Mouse (Mus musculus) midbrain, embryonic 11.5 days (tissue): ENCODE results near the gene Zic3. TPM values are rescaled to one million over a fixed set of nuclear protein-coding genes. Genes with fewer than 3 reads are reported as not detected.
A peak's percentile ranks its signal among the peaks of the same experiment; 100 is the strongest.

ENCODE experiments used
- ATAC-seq: fragments of 200-750 bp; cut with Nextera tagmentation; 2 replicates; pipeline ENCODE4 v1.8.0; 2017; ENCODE audit warnings: moderate TSS enrichment, moderate library complexity; ENCODE audit not compliant: low FRiP score
- DNase-seq: peaks from one replicate; pipeline ENCODE4 v3.0.0; 2015; ENCODE audit warnings: low spot score; ENCODE audit errors: missing footprints
- H3K27ac ChIP-seq: fragments of 300-500 bp; sonication (generic); 2 replicates; pipeline ENCODE4 v1.5.1; 2014; ENCODE audit warnings: low read depth, low read length
- H3K27me3 ChIP-seq: fragments of 300-500 bp; sonication (generic); 2 replicates; pipeline ENCODE4 v1.6.1; 2014; ENCODE audit warnings: mild to moderate bottlenecking, low read length, moderate library complexity, mixed read lengths; ENCODE audit not compliant: control insufficient read depth, insufficient read depth
- H3K36me3 ChIP-seq: fragments of 300-500 bp; sonication (generic); 2 replicates; pipeline ENCODE4 v1.6.1; 2014; ENCODE audit warnings: mild to moderate bottlenecking, low read length, moderate library complexity, mixed read lengths; ENCODE audit not compliant: control insufficient read depth, insufficient read depth
- H3K4me1 ChIP-seq: fragments of 300-500 bp; sonication (generic); 2 replicates; pipeline ENCODE4 v1.6.1; 2014; ENCODE audit warnings: low read length; ENCODE audit not compliant: control insufficient read depth, insufficient read depth
- H3K4me2 ChIP-seq: fragments of 300-500 bp; sonication (generic); 2 replicates; pipeline ENCODE4 v1.6.1; 2014; ENCODE audit warnings: mild to moderate bottlenecking, moderate library complexity
- H3K4me3 ChIP-seq: fragments of 300-500 bp; sonication (generic); 2 replicates; pipeline ENCODE4 v1.5.1; 2014; ENCODE audit warnings: low read depth, low read length
- H3K9ac ChIP-seq: fragments of 300-500 bp; sonication (generic); 2 replicates; pipeline ENCODE4 v1.6.1; 2014; ENCODE audit warnings: low read length
- H3K9me3 ChIP-seq: fragments of 300-500 bp; sonication (generic); 2 replicates; pipeline ENCODE4 v1.6.1; 2016; ENCODE audit warnings: low read length; ENCODE audit not compliant: control insufficient read depth
- WGBS: fragments of 180-500 bp; shearing (Covaris S2); extraction: QIAGEN DNeasy Blood & Tissue Kit; methylation state at CpG from one replicate; pipeline ENCODE4 v1.1.7; 2014; 5-methylcytosine and 5-hydroxymethylcytosine counted together
- polyA plus RNA-seq: library from polyadenylated mRNA; unstranded; fragments of >200 nt; fragmentation: Nextera tagmentation; extraction: Ambion mirVana; gene quantifications from 2 replicates; pipeline ENCODE4 v1.2.1, GENCODE M21; 2014

The Zic3 gene
- polyA plus RNA-seq, 1 experiment from 2014 or later, result 29.8 TPM

- Histone ChIP-seq H3K36me3 (no peaks in the 10 kb centered on the region), H3K27me3 (no peaks in the 10 kb centered on the region; the same call in 1 of the 2 replicates), H3K27ac (peak overlapping the region; percentile 72), H3K4me1 (peaks cover 2% of the 10 kb centered on the region; the same call in 1 of the 2 replicates), H3K4me3 (peak overlapping the region; percentile 32), H3K9ac (peak overlapping the region; percentile 48), H3K9me3 (no peaks in the 10 kb centered on the region), H3K4me2 (peak overlapping the region; percentile 36)
- DNase-seq, result peak; percentile 96
- ATAC-seq, result peak; percentile 95
- WGBS, result 15% methylated on average over 62 of the region's 70 CpGs
Measured at GRCm38 (mm10) chrX:58038061-58039007, 15.8 kb downstream of the Zic3 start.

DNA sequence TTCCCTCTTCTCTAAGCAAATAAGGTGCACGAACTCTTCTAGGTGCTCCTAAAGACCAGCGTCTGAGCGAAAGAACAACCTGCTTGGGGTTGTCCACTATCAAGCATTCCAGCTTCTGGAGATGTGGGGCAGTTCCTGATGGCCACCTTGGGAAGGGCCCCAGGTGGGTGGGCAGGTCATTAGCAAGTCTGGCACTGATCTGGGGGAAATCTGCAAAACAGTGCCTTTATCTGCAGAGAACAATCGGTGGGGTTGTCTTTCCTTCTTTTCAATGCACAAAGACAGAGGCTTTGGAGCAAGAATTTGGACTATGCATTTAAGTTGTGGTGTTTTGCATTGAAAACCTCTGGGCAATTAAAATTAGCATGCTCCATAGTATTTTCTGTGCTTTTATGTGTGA, 17.2 kb downstream of the Zic3 start:
- H3K27ac ChIP-seq, result no peak overlapping the region; the same call in 1 of the 2 replicates
- ATAC-seq (no peak), DNase-seq (peak; percentile 85)
- H3K4me2 ChIP-seq, result peak overlapping the region; percentile 36; the same call in 1 of the 2 replicates
- H3K4me3 ChIP-seq, result no peak overlapping the region
- no peaks in the 10 kb centered on the region; the same call in 1 of the 2 replicates for H3K27me3 ChIP-seq
- no peaks in the 10 kb centered on the region for H3K36me3 ChIP-seq
- no peaks in the 10 kb centered on the region for H3K9me3 ChIP-seq
- peaks cover 2% of the 10 kb centered on the region; the same call in 1 of the 2 replicates for H3K4me1 ChIP-seq
- 21% methylated on average over 4 of the region's 4 CpGs for WGBS
- H3K9ac ChIP-seq, result no peak overlapping the region

DNA sequence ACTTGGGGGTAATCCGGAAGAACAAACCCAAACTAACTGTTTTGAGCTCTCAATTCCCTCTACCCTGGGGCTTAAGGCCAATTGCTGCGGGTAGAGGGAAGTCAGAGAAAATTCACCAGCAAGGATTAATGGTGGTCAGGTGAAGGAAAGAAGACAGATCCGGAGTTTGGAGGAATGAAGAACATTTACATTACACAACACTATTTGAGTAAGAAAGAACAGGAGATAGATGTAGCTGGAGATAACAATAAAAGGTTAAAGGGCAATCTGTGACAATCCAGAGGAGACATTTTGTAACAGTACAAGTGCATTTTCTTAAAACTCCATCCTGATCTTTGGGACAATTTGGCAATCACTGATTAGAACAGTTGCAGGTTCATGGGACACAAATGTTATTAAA, 19.4 kb downstream of the Zic3 start:
- H3K9me3 ChIP-seq, result no peaks in the 10 kb centered on the region
- no peaks in the 10 kb centered on the region; the same call in 1 of the 2 replicates for H3K27me3 ChIP-seq
- H3K36me3 ChIP-seq, result no peaks in the 10 kb centered on the region
- DNase-seq (no peak), ATAC-seq (no peak)
- H3K4me1 ChIP-seq, result peaks cover 2% of the 10 kb centered on the region; the same call in 1 of the 2 replicates
- H3K9ac ChIP-seq, result no peak overlapping the region
- no peak overlapping the region for H3K27ac ChIP-seq
- no peak overlapping the region for H3K4me2 ChIP-seq
- 62% methylated on average over 3 of the region's 3 CpGs for WGBS
- H3K4me3 ChIP-seq, result no peak overlapping the region

DNA sequence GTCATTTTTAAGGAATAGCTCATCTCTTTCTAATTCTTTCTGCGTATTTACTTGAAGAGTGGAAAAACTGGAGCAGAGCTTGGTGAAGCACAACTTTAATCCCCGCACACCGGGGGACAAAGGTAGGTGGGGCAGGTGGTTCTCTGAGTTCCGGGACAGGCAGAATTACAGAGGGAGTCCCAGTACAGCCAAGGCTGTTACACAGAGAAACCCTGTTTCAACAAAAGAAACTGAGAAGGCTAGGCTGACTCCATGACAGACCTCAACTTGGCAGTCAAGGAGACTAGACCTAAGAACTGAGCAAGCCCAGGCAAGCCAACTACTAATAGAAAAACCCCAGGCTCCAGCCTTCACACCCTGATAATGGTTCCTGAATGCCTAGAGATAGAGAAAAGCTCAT, 20.0 kb downstream of the Zic3 start:
- H3K4me2 ChIP-seq, result no peak overlapping the region
- H3K4me3 ChIP-seq, result no peak overlapping the region
- WGBS, result 73% methylated on average over 4 of the region's 4 CpGs
- H3K36me3 ChIP-seq, result no peaks in the 10 kb centered on the region
- H3K27me3 ChIP-seq, result no peaks in the 10 kb centered on the region; the same call in 1 of the 2 replicates
- H3K9me3 ChIP-seq, result no peaks in the 10 kb centered on the region
- no peak overlapping the region for H3K9ac ChIP-seq
- ATAC-seq (no peak), DNase-seq (no peak)
- H3K27ac ChIP-seq, result no peak overlapping the region
- H3K4me1 ChIP-seq, result peaks cover 2% of the 10 kb centered on the region; the same call in 1 of the 2 replicates
